Mouse (Mus musculus): ENCODE data around the gene Atad1. TPM values are rescaled to one million over a fixed set of nuclear protein-coding genes. Genes with fewer than 3 reads are reported as not detected.

Atad1 gene
- polyA plus RNA-seq, 1 experiment from 2014 or later: 98.6 TPM

DNA sequence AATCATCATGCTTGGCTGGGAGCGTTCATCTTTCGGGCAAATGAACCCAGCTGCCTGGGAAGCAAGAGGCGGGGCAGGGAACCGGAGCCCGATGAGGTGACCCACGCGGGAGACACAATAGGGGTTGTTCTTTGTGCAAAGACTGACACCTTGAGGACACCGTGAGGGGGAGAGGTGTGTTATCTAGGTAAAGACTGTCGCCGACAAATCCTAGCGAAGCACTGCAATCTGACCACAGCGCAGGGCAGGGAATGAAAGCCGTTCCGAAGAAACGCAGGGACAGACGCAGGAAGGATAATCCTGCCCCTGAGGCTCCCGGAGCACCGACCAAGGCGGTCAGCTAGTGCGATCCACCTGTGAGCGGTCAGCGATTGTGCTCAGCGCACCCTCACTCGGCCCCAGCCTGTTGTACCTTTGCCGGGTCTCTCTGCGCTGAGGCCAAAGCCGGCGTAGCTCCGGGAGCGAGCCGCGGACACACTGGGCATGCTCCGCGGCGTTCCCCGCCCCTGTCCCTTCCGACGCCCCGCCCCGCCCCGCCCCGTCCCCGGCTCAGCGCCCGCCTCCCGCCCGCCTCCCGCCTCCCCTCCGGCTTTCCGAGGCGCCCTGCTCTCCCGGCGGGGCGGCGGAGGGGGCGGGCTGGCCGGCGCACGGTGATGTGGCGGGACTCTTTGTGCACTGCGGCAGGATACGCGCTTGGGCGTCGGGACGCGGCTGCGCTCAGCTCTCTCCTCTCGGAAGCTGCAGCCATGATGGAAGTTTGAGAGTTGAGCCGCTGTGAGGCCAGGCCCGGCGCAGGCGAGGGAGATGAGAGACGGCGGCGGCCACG is 17.5 kb upstream of the Atad1 start, which contains the start of gene Pten:
Pten (plus strand) TSS at position 598 of the 826 bp plus-strand sequence.
- H3K4me1 ChIP-seq: peaks cover 25% of the 10 kb centered on the region
- peak within 1 kb of the TSS; percentile 96 for H3K4me3 ChIP-seq
- peak within 1 kb of the TSS; percentile 98 for H3K9ac ChIP-seq
- H3K36me3 ChIP-seq: no peaks in the 10 kb centered on the region
- peak within 1 kb of the TSS; percentile 99 for H3K27ac ChIP-seq
- no peaks in the 10 kb centered on the region for H3K9me3 ChIP-seq (replicated peaks)
- H3K27me3 ChIP-seq: peaks cover 6% of the 10 kb centered on the region
- under 1% methylated on average over 60 of the region's 77 CpGs for WGBS
- peak; percentile 91 for ATAC-seq (ENCODE audit: low FRiP score)
- peak within 1 kb of the TSS; percentile 90 for H3K4me2 ChIP-seq (replicated peaks)

DNA sequence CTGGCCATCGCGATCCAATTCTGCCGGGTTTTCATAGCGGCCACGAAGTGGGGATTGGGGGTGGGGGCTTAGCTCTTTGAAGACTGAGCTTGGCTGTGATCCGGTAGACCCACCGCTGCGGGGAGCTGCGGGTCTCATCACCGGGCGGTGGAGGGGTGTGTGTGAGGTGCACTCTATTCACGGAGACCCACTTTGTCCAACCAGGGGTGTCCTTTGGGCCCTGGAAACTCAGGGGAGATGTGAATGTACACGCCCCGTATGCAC is 17.0 kb upstream of the Atad1 start:
- Histone ChIP-seq H3K27ac (peak overlapping the region; percentile 99), H3K4me1 (peaks cover 25% of the 10 kb centered on the region), H3K36me3 (no peaks in the 10 kb centered on the region), H3K9me3 (replicated peaks) (no peaks in the 10 kb centered on the region), H3K4me2 (replicated peaks) (peak overlapping the region; percentile 90), H3K9ac (peak overlapping the region; percentile 80), H3K4me3 (peak overlapping the region; percentile 96), H3K27me3 (peaks cover 6% of the 10 kb centered on the region)
- peak; percentile 74 for ATAC-seq (ENCODE audit: low FRiP score)
- under 1% methylated on average over 14 of the region's 14 CpGs for WGBS

DNA sequence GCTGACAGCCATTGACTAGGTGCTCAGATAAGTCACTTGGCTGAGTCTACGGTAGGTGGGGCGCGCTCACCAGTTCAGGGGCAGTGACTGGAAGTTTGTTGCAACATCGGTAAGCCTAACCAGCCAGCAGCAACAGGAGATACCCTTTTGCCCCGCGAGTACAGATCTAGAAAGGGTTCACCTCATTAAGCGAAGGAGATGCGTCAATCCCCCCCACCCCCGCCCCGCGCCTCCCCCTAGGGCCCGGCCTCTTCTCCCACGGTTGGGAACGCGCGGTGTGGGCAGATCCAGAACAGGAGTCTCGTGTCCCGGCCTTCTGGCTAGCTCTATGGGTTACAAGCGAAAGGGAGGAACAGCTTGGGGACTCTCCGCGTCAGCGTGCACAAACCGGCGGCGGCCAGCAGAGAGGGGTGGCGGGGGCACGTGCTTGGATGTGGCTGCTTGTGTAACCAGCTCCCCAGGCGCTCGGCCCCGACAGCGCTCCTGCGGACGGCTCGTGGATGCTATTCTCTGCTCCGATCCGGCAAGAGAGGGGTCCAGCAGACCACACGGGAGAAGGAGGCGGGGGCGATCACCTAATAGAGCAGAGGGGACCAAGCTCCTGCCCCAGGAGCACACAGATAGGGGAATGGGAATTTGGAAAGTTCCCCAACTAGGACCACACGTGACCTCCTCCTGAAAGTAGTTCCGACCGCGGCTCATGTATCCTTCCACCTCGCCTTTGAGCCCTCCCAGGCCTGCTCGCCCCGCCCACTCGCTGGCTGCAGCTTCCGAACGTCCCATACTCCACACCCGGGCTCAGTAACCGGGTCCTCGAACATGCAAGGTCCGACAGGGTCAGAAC is 16.4 kb upstream of the Atad1 start:
- Histone ChIP-seq H3K9me3 (replicated peaks) (no peaks in the 10 kb centered on the region), H3K4me2 (replicated peaks) (peak overlapping the region; percentile 90), H3K27me3 (peaks cover 6% of the 10 kb centered on the region), H3K36me3 (no peaks in the 10 kb centered on the region), H3K4me3 (peak overlapping the region; percentile 96), H3K27ac (peak overlapping the region; percentile 99), H3K9ac (peak overlapping the region; percentile 80), H3K4me1 (peaks cover 22% of the 10 kb centered on the region)
- WGBS: 1% methylated on average over 53 of the region's 53 CpGs
- ATAC-seq (ENCODE audit: low FRiP score): peak; percentile 85

DNA sequence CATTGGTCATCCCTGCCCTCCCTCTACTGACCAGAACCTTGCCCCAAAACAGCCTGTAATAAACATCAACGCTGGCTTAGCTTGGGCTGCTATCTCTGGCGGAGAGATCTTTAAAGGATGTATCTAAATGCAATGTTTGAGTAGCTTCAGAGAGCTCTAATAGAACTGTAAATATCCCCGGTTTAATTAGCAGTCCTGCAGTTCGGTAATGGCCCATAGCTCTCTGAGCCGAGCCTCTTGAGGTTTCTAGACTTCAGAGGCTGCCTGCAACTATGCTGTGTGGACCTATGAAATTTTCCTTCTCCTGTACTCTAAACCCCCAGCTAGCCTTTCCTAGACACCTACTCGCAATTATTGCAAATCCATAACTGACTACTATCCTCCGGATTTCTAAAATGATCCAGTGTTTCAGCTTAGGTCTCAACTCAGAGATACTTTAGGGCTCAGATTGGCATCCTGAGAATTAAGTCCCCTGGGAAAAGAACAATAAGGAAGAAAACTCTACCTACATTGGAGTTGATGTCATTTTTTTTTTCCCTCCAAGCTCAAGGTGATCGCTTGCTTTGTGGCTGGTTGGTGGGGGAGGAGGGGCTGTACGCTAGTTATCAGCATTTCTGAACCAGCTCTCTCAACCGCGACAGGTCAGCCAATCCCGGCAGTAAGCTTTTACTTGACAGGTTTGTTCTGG is 15.7 kb upstream of the Atad1 start:
- Histone ChIP-seq H3K4me1 (peaks cover 18% of the 10 kb centered on the region), H3K27ac (peak overlapping the region; percentile 99; the same call in 1 of the 2 replicates), H3K4me3 (peak overlapping the region; percentile 96), H3K27me3 (peaks cover 6% of the 10 kb centered on the region), H3K4me2 (replicated peaks) (peak overlapping the region; percentile 90), H3K9ac (peak overlapping the region; percentile 80), H3K36me3 (no peaks in the 10 kb centered on the region), H3K9me3 (replicated peaks) (no peaks in the 10 kb centered on the region)
- no peak for ATAC-seq (ENCODE audit: low FRiP score)
- WGBS: 3% methylated on average over 12 of the region's 12 CpGs

DNA sequence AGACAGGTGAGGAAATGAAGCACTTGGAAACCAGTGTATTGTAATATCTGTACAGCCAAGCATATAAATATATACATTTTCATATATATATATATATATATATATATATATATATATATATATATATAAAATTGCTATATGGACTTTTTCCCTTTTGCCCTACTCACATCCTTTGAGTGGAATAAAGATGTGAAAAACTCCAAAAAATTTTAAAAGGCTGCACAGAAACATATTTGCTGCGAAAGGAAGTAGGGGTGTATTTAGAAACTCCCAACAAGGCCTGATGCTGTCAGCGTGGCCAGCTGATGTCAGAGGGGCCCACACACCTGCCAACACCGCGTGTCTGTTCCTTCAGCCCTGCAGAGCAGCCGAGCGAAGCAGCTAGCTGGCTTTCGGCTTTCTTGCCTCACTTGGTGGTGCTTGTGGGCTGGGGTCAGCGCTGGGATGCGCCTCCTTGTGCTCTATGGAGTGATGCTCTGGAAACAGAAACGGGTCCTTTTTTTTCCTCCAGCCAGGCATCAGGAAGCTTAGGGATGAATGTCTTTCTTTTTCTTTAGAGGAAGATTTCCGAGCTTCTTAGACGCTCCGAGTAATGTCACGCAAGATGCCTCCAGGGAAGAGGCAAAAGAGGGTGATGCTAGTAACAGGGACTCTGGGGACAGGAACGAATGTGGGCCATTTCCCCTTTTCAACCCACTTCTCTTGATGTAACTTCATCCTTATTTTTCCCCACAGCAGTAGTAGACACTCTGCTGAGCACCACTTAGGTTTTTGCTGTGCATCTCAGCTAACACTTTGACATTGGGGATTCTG is 14.8 kb upstream of the Atad1 start:
- peak overlapping the region; percentile 90 for H3K4me2 ChIP-seq (replicated peaks)
- 16% methylated on average over 15 of the region's 15 CpGs for WGBS
- no peak for ATAC-seq (ENCODE audit: low FRiP score)
- H3K9me3 ChIP-seq (replicated peaks): no peaks in the 10 kb centered on the region
- no peak overlapping the region; the same call in 1 of the 2 replicates for H3K9ac ChIP-seq
- H3K27ac ChIP-seq: no peak overlapping the region
- no peak overlapping the region for H3K4me3 ChIP-seq
- peaks cover 16% of the 10 kb centered on the region for H3K4me1 ChIP-seq
- H3K36me3 ChIP-seq: no peaks in the 10 kb centered on the region
- peaks cover 6% of the 10 kb centered on the region for H3K27me3 ChIP-seq

DNA sequence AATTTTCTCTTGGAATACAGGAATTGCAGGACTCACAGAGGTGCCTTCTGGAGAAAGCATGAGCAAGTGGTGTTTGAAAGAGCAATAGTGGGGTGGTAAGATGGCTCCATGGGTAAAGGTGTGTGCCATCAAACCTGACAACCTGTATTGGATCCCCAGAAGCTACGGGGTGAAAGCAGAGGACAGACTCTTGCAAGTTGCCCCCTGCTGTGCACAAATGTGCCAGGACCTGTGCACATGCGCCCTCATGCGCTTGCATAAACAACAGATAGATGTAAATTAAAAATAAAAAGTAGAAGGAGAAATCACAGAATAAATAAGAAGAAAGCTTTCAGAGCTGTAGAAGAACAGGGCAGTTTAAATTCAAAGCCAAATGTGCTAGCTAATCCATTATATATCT is 13.8 kb upstream of the Atad1 start:
- Histone ChIP-seq H3K4me3 (no peak overlapping the region), H3K27me3 (peaks cover 6% of the 10 kb centered on the region), H3K4me1 (peaks cover 16% of the 10 kb centered on the region), H3K4me2 (replicated peaks) (no peak overlapping the region), H3K27ac (no peak overlapping the region), H3K9ac (no peak overlapping the region), H3K36me3 (no peaks in the 10 kb centered on the region), H3K9me3 (replicated peaks) (no peaks in the 10 kb centered on the region)
- WGBS: 75% methylated on average over 3 of the region's 3 CpGs
- no peak for ATAC-seq (ENCODE audit: low FRiP score)

DNA sequence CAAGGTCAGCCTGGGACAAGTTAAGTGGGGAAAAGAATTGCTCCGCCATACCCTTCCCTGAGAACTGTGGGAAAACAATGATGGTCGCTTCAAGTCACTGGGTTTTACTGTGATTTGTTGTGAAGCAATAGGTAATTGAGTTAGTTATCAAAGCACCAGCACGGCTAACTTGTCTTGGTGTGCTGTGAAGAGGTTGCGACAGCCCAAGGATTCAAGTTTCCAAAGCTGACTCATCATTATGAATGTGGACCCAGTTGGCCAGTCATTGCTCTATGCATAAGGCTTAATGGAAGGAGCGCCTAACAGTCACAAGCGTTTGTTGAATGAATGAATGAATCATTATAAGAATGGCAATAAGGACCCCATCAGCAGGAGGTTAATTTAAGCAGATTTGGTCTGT is 12.8 kb upstream of the Atad1 start:
- peaks cover 16% of the 10 kb centered on the region for H3K4me1 ChIP-seq
- H3K9ac ChIP-seq: no peak overlapping the region
- no peak overlapping the region for H3K4me2 ChIP-seq (replicated peaks)
- no peaks in the 10 kb centered on the region for H3K36me3 ChIP-seq
- no peak overlapping the region for H3K27ac ChIP-seq
- no peak overlapping the region for H3K4me3 ChIP-seq
- ATAC-seq (ENCODE audit: low FRiP score): no peak
- peaks cover 6% of the 10 kb centered on the region for H3K27me3 ChIP-seq
- 92% methylated on average over 6 of the region's 6 CpGs for WGBS
- no peaks in the 10 kb centered on the region for H3K9me3 ChIP-seq (replicated peaks)

DNA sequence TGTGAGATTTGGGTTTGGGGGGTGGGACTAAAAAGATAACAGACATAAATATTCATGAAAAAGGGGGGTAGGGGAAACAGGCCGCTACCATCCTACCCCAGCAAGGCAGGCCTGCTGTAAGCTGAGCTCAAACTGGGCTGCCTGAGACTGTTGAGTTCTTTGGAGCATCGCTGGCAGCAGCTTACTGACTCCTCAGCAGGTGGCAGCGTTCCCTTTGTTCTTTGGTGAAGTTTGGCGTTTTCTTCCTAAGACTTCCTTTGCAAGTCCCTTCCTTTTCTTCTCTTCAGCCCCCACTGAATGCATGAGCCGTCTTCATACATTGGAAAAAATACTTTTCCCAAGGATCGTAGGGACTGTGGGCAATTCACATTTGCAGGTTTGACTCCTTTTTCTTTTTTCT is 9.8 kb upstream of the Atad1 start:
- H3K36me3 ChIP-seq: no peaks in the 10 kb centered on the region
- no peak overlapping the region for H3K9ac ChIP-seq
- no peak overlapping the region for H3K27ac ChIP-seq
- 8% methylated on average over 6 of the region's 6 CpGs for WGBS
- no peaks in the 10 kb centered on the region for H3K9me3 ChIP-seq (replicated peaks)
- peaks cover 2% of the 10 kb centered on the region; the same call in 1 of the 2 replicates for H3K27me3 ChIP-seq
- peaks cover 2% of the 10 kb centered on the region for H3K4me1 ChIP-seq
- no peak for ATAC-seq (ENCODE audit: low FRiP score)
- no peak overlapping the region for H3K4me3 ChIP-seq
- no peak overlapping the region for H3K4me2 ChIP-seq (replicated peaks)

DNA sequence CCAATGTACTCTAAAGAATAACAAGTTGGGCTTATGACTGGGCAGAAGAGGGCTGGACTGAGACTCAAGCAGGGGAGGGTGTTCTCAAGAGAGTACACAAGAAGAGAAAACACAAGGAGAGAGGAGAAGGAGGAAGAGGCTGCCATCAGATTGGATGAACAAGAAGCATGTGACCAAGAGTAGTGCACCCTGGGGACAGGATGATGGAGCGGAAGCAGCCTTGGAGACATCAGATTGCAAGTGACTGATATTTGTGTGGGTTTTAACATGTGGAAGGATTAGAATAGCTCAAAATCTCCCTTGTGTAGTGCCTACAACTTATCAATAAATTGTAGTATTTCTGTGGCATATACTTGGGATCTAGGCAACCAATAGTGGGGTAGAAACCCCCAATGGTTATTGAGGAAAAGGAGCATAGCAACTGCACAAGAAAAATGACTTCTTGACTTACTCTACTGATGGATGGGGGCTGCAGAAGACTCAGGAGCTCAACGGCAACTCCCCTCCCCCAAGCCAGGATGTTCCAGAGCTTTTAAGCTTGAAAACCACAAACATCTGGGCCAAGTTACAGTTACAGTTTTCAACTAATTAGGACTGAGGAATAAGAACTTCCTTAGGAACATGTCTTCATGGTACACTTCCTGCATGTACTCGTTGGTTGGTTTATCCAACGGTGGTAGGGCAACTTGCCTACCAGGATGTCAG is 1.2 kb upstream of the Atad1 start:
- H3K27ac ChIP-seq: no peak overlapping the region
- 90% methylated on average over 4 of the region's 4 CpGs for WGBS
- H3K9ac ChIP-seq: no peak overlapping the region
- no peaks in the 10 kb centered on the region for H3K4me1 ChIP-seq
- H3K9me3 ChIP-seq (replicated peaks): no peaks in the 10 kb centered on the region
- no peaks in the 10 kb centered on the region for H3K27me3 ChIP-seq
- no peaks in the 10 kb centered on the region for H3K36me3 ChIP-seq
- H3K4me2 ChIP-seq (replicated peaks): no peak overlapping the region
- no peak overlapping the region for H3K4me3 ChIP-seq
- no peak for ATAC-seq (ENCODE audit: low FRiP score)

DNA sequence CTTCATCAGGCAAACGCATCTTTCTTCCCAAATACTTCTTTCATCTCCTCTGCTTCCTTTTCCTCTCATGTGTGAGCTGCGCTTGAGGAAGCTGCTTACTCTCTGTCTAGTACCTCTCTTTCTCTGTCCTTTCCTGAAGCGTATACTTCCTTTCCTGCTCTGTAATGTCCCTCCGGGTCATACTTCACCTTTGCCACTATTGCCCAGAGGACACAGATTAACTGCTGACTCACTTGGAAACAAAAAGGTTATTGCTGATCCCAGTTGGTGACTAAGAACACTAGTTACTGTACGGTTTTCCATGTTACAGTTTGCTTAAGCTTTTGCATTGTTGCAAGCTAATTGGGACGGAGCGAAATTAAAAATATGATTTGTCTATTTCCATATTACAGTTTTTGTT is 1.7 kb downstream of the Atad1 start:
- ATAC-seq (ENCODE audit: low FRiP score): no peak
- Histone ChIP-seq H3K9ac (no peak overlapping the region), H3K4me2 (replicated peaks) (no peak overlapping the region), H3K4me1 (no peaks in the 10 kb centered on the region), H3K4me3 (no peak overlapping the region), H3K27me3 (no peaks in the 10 kb centered on the region), H3K27ac (no peak overlapping the region), H3K36me3 (no peaks in the 10 kb centered on the region), H3K9me3 (replicated peaks) (no peaks in the 10 kb centered on the region)
- 88% methylated on average over 7 of the region's 7 CpGs for WGBS

DNA sequence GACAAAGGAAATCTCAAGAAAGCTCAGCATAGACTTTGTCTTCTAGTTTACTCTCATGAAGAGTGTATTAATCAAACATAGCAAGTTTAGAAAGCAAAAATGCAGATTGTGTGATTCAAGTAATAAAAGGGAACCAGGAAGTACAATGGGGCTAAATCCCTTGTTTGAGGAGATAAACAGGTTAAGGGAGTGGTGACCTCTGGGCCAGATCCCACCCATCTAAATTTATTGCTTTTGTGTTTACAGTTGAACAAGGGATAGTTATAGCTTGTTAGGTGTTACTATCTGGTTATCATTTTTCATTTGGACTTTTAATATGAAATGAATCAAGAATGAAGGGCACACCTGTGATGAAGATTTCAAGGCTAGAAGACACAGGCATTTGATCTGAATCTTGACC is 6.7 kb downstream of the Atad1 start:
- Histone ChIP-seq H3K4me2 (replicated peaks) (no peak overlapping the region), H3K4me1 (no peaks in the 10 kb centered on the region), H3K9ac (no peak overlapping the region), H3K36me3 (no peaks in the 10 kb centered on the region), H3K9me3 (replicated peaks) (no peaks in the 10 kb centered on the region), H3K4me3 (no peak overlapping the region), H3K27ac (no peak overlapping the region), H3K27me3 (peaks cover 3% of the 10 kb centered on the region; the same call in 1 of the 2 replicates)
- ATAC-seq (ENCODE audit: low FRiP score): no peak

Data from hindbrain, embryonic 12.5 days (tissue).